Mouse (Mus musculus) ES-Bruce4 (cell line): ENCODE data around the gene Pcp4l1.

ENCODE experiments used
- CTCF ChIP-seq: IDR thresholded peaks from one replicate; pipeline ENCODE4 v1.8.1; 2011; ENCODE audit warnings: low read depth, low read length
- POLR2A ChIP-seq: IDR thresholded peaks from one replicate; pipeline ENCODE4 v1.8.1; 2011; ENCODE audit warnings: low read length; ENCODE audit not compliant: insufficient read depth

GRCm38 (mm10) chr1:171169913-171170312, 26.2 kb downstream of the Pcp4l1 start:
- TF ChIP-seq POLR2A (no peak), CTCF (no peak)
